Mouse (Mus musculus) layer of hippocampus, adult 18-20 months (tissue): ENCODE results near the gene Slc7a1. TPM values are rescaled to one million over a fixed set of nuclear protein-coding genes. Genes with fewer than 3 reads are reported as not detected.
A peak's percentile ranks its signal among the peaks of the same experiment; 100 is the strongest.
"Not testable (repeated sequence)": the region's sequence is repeated elsewhere in the genome, so short reads cannot be mapped to it uniquely, and the experiment has no call there.

Source experiments
- DNase-seq, 2 experiments: peaks; one replicate each; pipeline ENCODE4 v3.0.0; 2022; ENCODE audit warnings: low spot score in 2 of 2
- total RNA-seq, 2 experiments: library from RNA; stranded (reverse); gene quantifications; 2 replicates each; pipeline ENCODE4 v1.2.3; 2021

Slc7a1 gene
- total RNA-seq, 2 experiments from 2014 or later = 21.7 to 22.1 TPM

- DNase-seq = no peak
Measured at GRCm38 (mm10) chr5:148331229-148331776, 68.4 kb downstream of the Slc7a1 start.

- no peak for DNase-seq
Measured at GRCm38 (mm10) chr5:148328982-148329381, 70.7 kb downstream of the Slc7a1 start.

DNA sequence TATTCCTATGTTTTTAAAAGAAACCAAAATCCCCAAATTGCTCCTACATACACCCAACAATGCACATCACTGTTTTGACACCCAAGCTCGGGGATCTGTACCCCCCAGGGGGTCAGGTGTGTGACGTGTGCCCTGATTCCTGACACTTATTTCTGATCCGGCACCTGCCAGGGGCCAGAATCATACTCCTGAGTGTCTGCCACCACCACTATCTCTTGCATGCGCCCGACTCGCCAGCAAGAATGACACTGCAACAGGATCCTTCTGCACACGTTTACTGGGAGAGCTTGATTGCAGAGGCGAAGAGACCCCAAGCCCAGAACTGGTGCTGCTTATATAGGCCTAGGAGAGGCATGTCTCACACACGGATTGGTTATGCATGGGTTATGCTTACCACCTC, 73.4 kb downstream of the Slc7a1 start:
- DNase-seq = not testable (repeated sequence)

DNA sequence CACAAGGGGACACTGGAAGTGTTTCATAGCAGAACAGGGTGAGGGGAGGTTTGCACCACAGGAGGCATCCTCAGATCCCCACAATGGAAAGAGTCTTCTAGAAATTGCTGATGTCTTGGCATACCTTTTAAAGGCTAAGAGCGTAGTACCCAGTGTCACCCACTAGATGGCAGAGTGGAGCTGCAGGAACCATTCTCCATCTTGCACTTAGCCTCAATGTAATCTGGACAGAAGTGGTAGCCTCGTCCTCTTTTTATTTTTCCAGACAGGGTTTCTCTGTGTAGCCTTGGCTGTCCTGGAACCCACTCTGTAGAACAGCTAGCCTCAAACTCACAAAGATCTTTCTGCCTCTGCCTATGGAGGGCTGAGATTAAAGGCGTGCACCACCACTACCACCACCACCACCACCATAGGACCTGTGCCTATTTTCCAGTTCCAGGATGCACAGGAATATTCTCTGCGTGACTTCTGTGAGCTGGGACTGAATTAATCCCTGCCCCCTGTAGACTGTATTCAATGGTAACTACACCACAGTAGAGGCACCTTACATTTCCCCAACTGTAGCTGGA, 74.3 kb downstream of the Slc7a1 start:
- DNase-seq = peak in 1 of 2 experiments; percentile 46

DNA sequence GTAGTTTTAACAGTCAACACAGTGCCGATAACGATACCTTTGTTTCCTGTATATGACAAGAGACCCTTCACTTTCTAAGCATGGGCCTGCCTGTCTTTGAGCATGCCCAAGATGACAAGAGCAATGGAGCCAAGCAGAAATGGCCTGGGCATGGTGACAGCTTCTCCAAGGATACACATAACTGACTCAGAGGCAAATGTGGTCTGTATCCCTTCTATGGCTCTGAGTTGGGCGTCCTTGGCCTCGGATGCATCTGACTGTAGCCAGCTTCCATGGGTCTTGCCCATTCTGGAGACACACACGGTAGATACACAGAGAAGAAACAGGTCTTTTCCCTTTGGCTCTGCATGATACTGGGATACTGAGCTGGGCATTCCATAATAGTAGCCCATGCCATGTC, 84.8 kb downstream of the Slc7a1 start:
- DNase-seq = no peak

- no peak for DNase-seq
Measured at GRCm38 (mm10) chr5:148312443-148312842, 87.3 kb downstream of the Slc7a1 start.

GRCm38 (mm10) chr5:148310790-148311189, 88.9 kb downstream of the Slc7a1 start:
- no peak for DNase-seq

GRCm38 (mm10) chr5:148304112-148304511, 95.6 kb downstream of the Slc7a1 start:
- DNase-seq = no peak

DNA sequence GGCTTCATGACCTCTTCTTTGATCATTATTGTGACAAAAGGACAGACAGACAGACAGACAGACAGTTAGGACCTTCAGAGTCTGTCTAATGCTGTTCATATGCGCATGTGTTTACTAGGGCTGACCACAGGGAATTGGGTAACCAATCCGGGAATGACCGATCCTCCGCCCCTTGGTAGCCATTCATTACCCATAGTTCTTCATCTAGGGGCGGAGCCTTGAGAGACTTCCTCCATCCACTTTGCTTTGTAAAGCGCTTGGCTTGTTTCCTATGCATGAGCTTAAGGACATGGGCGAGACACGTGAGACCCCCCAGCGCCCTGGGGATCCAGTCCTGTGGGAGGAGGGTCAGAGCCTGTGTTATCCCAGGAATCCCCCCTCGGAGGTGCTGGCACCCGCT, 96.7 kb downstream of the Slc7a1 start:
- DNase-seq = no peak

- no peak for DNase-seq
Measured at GRCm38 (mm10) chr5:148293346-148293745, 106.4 kb downstream of the Slc7a1 start.

GRCm38 (mm10) chr5:148292862-148293261, 106.8 kb downstream of the Slc7a1 start:
- no peak for DNase-seq

GRCm38 (mm10) chr5:148289951-148290350, 109.8 kb downstream of the Slc7a1 start:
- DNase-seq = no peak

- DNase-seq = no peak
Measured at GRCm38 (mm10) chr5:148288804-148289203, 110.9 kb downstream of the Slc7a1 start.

DNA sequence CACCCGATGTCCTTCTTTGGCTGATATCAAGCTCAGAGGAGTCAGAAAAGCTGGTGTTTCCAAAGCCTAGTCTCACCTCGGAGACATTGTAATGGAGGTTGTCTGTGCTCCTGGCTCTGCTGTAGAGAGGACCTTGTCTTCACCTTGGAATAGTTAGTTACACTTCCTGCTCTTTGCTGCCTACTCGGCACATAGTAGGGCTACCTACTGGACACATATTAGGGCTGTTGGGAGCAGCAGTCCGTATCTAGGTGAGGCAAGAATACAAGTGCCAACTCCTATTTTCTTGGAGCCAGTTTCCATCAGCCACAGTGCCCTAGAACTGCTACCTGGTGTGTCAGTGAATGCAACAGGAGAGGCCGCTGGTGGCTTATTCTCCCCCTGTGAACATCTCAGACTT, 112.2 kb downstream of the Slc7a1 start:
- DNase-seq = no peak

- no peak for DNase-seq
Measured at GRCm38 (mm10) chr5:148283584-148283983, 116.1 kb downstream of the Slc7a1 start.

- no peak for DNase-seq
Measured at GRCm38 (mm10) chr5:148283177-148283576, 116.5 kb downstream of the Slc7a1 start.

DNA sequence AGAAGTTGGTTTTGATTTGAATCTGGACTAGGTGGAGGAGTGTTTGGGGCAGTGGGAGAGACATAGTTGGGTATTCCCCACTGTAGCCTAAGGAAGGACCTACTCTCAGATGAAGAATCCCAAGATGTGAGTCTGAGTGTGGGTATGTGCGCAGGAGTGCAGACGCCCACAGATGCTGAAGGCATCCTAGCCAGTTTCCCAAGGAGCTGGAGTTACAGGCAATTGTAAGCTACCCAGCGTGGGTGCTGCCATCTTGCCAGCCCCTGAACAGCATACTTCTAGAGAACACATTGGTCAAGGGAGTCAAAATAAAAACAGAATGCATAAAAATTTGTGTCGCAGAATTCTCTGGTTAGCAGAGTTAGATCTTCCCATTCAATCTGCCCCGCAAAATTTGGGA, 117.1 kb downstream of the Slc7a1 start:
- peak; percentile 6 to 34 for DNase-seq

- no peak for DNase-seq
Measured at GRCm38 (mm10) chr5:148282093-148282492, 117.6 kb downstream of the Slc7a1 start.

DNA sequence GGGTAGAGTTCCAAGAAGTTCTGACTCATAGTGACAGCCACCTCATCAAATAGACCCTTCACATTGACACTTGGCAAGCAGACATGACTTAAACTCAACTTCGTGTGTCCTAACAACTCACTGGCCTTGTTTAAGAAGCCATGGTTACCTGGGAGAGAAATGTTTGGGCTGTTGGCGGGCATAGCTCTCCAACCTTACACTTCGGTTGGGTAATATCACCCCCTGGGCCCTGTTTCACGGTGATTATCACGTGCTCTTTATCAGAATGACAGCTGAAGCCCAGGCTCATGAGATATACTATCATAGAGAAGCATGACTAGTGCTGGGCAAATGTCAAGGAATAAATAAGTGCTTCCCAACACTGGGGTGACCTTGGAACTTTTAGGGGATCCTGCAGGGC, 119.4 kb downstream of the Slc7a1 start:
- DNase-seq = no peak

GRCm38 (mm10) chr5:148278233-148278632, 121.5 kb downstream of the Slc7a1 start:
- DNase-seq = no peak
